Mouse (Mus musculus): ENCODE measurements at regions not wholly inside any gene's neighbourhood (a gene's known extent, or its start where the extent isn't known, plus 50 kb on each side); places are given as distances from the start of the nearest gene placed in this dataset.

DNA sequence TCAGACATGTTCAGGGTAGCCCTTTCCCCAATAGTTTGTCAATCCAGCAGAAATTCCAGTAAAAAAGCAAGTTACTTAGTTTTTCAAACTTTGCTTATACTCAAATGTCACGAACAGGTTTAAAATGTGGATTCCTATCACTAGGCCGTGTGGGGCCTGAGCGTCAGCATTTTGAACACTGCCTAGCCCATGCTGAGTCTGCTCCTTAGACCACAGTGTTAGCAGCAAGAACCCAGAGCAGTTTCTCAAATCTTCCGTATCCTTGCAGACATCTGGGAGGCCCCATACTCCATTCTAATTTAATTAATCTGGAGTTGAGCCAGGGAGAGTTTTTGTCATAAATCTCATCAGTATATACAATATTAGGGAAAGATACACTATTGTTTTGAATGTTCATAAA, 163.4 kb upstream of the Bdnf start:
- TF ChIP-seq CTCF (IDR thresholded peaks at IDR 0.05) = no peak
- Histone ChIP-seq H3K4me3 (no peak overlapping the region), H3K27ac (no peak overlapping the region)
- intact Hi-C loops (cut with DNase I) = no loop called here
- DNase-seq = no peak

DNA sequence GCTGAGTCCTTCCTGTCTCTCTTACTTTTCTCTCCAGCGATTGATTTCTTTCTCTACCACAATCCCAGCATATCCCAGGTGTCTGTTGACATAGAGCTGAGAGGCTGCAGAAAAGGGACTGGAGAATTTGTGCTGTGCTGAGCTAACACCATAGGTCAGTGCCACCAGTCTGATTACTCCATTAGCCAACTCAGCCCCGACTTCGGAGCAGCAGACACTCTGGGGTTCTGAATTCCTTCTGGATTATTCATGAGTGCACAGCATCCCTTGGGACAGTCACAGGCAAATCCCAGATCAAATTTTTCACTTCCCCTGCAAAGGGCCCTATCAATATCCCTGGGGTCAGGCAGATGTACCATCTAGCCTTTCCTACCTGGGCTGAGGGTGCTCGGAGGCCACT, 155.2 kb upstream of the Bdnf start:
- H3K4me3 ChIP-seq = no peak overlapping the region
- no peak for TF ChIP-seq CTCF (IDR thresholded peaks at IDR 0.05)
- intact Hi-C loops (cut with DNase I) = no loop called here

DNA sequence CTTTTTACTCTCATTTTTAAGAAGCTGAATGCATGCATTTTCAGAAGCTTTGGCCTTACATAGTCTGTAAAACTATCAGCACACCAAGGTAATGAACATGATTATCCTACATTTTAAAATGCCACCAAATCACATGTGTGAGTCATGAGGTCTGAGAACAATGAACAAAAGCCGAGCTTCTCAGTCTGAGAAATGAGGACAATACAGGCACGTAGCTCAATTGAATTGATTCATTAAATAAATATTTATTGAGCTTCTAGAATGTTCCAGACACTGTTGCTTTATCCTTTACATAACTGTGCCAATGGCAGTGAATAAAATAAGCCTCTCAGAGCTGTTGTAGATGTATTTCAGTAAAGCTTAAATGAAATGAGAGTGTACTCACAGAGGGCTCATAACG, 154.0 kb upstream of the Bdnf start:
- no peak for DNase-seq
- no peak for TF ChIP-seq CTCF (IDR thresholded peaks at IDR 0.05)
- Histone ChIP-seq H3K4me3 (no peak overlapping the region), H3K27ac (no peak overlapping the region)
- intact Hi-C loops (cut with DNase I) = no loop called here

More for the DNA sequence above, 155.2 kb upstream of the Bdnf start:
- no peak overlapping the region for H3K27ac ChIP-seq
- no peak for DNase-seq

DNA sequence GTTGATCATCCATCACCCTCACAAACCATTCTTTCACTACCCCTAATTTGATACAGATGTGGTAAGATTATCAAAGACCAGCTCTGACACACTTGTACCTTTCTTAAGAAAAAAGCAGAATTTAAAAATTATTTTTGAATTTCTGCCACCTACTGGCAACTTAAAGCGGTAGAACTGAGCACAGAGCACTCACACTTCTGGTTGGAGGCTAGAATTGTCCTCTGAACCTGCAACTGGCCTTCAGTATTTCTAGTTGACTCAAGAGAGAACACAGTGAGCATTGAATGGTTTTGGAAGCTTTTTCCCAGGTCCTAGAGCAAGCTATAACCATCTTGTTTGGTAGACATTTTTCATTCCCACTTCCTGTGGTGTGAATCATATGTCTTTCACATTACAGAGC, 135.0 kb upstream of the Bdnf start:
- TF ChIP-seq CTCF (IDR thresholded peaks at IDR 0.05) = no peak
- intact Hi-C loops (cut with DNase I) = no loop called here
- no peak for DNase-seq
- no peak overlapping the region for H3K27ac ChIP-seq
- H3K4me3 ChIP-seq = no peak overlapping the region

DNA sequence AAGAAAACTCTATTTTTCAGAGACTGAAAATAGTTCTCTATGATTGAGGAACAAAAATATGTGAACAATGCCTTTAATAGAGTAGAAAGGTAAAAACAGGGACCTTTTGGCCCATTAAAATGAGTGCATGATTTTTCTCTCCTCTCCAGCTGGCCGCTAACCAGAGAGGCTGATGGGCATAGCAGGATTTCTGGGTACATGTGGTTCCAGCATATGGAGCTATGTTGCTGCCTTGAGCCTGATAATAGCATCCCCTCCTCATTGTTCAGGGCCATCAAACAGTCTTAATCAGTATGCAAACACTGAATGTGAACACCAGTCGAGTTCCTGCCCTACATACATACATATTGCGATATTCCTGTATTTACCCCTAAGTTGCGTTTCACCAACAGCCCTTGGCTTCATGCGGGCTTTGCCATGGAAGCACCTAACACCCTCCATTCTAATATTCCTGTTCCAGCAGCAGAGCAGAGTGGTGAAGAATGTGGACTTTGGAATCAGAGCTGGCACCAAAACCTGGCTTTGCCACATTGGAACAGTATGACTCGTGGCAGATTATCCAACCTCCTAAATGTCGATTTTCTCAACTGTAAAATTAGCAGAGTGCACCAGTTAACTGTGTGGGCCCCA, 127.9 kb upstream of the Bdnf start:
- no peak overlapping the region for H3K4me3 ChIP-seq
- intact Hi-C loops (cut with DNase I) = no loop called here
- TF ChIP-seq CTCF (IDR thresholded peaks at IDR 0.05) = no peak
- no peak for DNase-seq
- no peak overlapping the region for H3K27ac ChIP-seq

DNA sequence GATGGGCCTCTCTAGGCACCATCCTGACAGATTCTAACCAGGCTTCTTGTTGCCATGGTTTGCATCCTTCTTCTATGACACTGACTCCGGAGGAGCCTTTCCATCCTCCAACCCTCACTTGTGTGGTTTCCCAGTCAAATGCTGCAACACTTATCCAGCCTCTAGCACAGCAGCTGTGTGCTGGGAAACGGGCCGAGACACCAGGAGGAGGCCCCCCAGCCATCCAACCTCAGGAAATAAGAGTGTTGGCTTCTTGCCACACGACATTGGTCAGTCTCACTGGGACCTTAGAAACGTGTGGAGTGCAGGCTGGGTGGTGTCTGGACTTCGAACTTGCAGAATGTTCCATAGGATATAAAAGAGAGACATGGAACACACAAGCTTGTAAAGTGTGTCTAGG, 119.9 kb upstream of the Bdnf start:
- Histone ChIP-seq H3K4me3 (no peak overlapping the region), H3K27ac (no peak overlapping the region)
- intact Hi-C loops (cut with DNase I) = no loop called here
- peak; percentile 17 for DNase-seq
- no peak for TF ChIP-seq CTCF (IDR thresholded peaks at IDR 0.05)

DNA sequence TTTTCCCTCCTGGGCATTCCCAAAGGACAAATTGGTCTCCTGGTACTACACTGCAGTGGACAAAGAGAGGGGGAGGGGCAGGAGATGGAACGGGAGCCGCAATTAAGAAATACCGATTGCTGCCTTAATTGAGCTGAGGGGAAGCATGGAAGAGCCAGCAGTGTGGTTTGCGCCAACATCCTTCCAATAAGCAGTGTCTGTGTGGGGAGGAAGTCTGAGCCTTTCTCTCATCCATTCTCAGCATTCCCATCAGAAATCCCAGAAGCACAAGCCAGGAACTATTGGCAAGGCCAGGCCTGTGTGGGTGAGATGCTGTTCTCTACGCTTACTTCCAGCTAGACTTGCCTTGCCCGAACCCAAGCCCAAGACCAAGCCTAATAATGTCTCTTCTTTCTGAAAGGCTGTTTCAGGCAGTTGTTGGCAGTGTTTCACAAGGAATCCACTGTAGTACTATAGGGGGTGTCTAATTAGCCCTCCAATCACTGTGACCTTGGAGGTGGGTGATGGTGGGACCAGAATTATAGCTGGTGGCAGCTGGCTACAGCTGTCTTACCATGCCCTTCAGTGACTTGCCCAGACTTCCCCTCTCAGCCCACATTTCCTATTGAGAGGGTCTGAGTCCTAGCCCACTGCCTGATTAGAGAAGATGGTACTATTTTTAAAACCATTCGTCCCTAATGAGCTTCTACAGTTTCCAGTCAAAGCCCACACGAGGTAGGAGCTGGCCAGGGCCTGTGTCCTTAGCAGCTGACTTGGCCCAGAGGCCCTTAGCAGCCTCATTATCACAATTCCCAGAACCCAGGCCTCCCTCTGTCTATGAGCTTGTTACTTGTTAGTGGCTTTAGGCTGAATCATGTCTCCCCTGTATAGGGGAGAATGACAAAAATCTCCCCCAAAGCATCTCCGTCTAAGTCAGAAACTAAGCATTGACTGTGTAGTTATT, 115.1 kb upstream of the Bdnf start:
- Histone ChIP-seq H3K4me3 (no peak overlapping the region), H3K27ac (no peak overlapping the region)
- no peak for TF ChIP-seq CTCF (IDR thresholded peaks at IDR 0.05)
- intact Hi-C loops (cut with DNase I) = no loop called here
- DNase-seq = no peak

DNA sequence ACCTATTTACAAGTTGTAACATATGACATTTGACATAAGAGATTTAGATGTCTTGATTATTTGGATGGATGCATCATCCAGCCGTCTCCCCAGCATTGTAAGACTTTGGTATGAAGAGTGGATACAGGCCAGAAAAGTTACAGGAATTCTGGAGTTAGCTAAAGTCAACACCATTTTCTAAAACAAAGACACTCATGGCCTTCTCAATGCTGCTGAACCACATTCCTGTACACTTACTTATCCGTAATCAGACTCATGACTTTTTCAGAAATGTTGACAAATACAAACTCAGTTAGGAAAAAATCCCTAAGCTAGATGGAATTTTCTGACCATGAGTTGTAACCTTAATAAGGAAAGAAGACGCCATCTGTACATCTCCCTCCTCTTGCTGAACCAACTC, 111.5 kb upstream of the Bdnf start:
- DNase-seq = no peak
- no peak overlapping the region for H3K4me3 ChIP-seq
- intact Hi-C loops (cut with DNase I) = no loop called here
- H3K27ac ChIP-seq = no peak overlapping the region
- no peak for TF ChIP-seq CTCF (IDR thresholded peaks at IDR 0.05)

DNA sequence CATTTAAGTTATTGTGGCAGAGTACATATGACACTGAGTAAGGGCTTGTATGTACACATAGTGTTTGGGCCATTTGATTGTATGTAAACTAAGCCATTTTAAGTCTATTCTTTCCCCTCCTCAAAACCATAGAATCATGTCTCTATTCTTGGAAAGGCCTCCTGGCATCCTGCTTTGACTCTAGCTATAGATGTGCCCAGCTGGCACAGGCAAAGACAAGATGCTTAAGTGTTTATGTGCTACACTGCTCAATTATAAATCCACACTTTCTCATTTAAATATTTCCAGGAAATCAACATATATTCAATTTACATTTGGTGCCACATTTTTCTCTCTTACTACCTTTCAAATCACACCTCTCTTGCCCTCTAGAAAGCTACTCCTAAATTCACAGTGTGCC, 97.6 kb upstream of the Bdnf start:
- TF ChIP-seq CTCF (IDR thresholded peaks at IDR 0.05) = no peak
- intact Hi-C loops (cut with DNase I) = no loop called here
- DNase-seq = no peak
- Histone ChIP-seq H3K4me3 (no peak overlapping the region), H3K27ac (no peak overlapping the region)

DNA sequence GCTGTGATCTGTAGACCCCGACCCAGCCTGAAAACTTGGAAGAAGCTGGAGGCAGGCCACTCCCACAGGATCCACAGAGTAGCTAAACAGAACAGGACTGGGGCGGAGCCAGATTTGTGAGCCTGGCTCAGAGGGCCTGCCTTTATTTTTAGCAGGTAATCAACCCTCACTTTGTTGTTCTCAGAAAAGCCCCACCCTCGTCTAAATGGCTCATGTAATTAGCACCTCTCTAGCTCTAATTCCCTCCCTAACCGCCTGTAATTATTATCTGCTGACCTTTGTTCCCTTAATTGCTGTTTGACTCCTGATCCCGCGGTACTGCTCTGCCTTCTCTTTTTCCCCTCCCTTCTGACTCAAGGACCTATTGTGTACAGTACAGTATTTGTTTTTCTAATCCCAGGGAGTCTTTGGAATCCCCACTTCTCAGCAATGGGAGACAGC, 95.6 kb upstream of the Bdnf start:
- TF ChIP-seq CTCF (IDR thresholded peaks at IDR 0.05) = no peak
- no peak for DNase-seq
- intact Hi-C loops (cut with DNase I) = no loop called here
- H3K4me3 ChIP-seq = no peak overlapping the region
- H3K27ac ChIP-seq = no peak overlapping the region

DNA sequence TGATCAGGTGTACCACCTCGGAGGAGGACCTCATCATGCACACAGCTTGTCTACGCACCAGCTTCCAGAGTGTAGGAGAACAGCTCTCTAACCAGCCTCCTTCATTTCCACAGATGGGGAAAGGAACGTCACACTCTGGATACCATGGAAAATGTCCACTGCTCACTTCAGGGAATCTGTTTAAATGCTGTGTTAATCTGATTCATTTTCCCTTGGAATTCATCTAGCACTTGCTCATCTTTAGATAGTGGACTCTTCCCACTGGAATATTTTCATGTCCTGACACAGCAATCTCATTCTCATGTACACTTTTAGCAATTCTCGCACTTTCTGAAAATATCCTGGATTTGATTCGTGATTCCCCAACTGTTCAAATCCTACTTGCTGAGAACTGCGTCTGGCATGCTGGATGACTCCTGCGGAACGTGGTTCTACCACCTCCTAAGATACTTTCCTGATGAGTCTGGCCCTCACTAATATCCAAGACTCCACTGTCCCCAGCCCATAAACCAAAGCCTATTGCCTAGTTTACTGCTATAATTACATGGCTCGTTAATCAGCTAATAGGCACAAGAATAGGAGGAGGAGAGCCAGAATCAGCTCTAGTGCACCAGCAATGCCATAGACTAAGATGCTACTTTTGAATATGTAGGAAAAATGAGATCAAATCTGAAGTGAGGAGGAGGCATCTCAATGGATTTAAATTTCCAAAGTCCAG, 56.0 kb upstream of the Bdnf start:
- Histone ChIP-seq H3K27ac (no peak overlapping the region), H3K4me3 (no peak overlapping the region)
- intact Hi-C loops (cut with DNase I) = no loop called here

DNA sequence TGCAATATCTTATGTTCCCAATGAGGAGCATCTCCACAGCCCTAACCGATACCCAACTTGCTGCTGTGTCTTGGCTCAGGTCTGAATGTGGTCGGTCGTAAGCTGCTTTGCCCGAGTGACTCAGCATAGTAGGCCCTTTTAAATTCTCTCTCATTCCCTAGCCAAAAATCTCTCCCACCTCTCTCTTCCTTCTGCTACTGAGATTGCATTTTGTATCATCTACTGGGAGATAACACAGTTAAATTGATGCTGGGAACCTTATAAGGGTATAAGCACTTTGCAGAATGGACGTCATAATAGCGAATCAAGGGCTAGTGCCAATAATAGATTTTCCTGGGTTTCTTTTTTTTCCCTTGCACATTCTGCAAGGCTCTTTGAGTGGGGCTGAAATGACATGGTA, 54.8 kb upstream of the Bdnf start:
- intact Hi-C loops (cut with DNase I) = no loop called here
- no peak for DNase-seq
- H3K27ac ChIP-seq = no peak overlapping the region
- TF ChIP-seq CTCF (IDR thresholded peaks at IDR 0.05) = no peak
- H3K4me3 ChIP-seq = no peak overlapping the region

More for the DNA sequence above, 56.0 kb upstream of the Bdnf start:
- no peak for TF ChIP-seq CTCF (IDR thresholded peaks at IDR 0.05)
- DNase-seq = no peak

DNA sequence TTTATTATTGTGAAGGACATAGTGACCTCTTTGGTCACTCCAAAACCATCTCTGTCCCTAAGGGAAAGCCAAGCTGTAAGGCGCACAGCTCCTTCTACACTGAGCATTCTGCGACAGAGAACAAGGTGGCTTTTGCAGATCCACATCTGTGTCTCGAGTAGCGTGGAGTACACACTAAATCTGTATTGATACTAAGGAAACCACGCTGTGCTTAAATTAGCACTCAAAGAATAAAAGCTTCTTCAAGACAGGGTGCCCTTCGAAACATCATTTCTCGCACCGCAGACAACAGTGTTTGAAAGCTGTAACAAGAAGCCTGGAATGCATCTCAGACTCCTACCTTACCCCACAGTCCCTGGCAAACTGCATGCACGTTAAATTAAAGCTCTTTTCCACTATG, 52.9 kb upstream of the Bdnf start:
- TF ChIP-seq CTCF (IDR thresholded peaks at IDR 0.05) = no peak
- intact Hi-C loops (cut with DNase I) = no loop called here
- Histone ChIP-seq H3K4me3 (no peak overlapping the region), H3K27ac (no peak overlapping the region)
- no peak for DNase-seq

All from gastrocnemius, adult 2 months (tissue).